Mouse (Mus musculus): Measurements from ENCODE around the gene Vwa7. TPM values are rescaled to one million over a fixed set of nuclear protein-coding genes. Genes with fewer than 3 reads are reported as not detected.
A peak's percentile ranks its signal among the peaks of the same experiment; 100 is the strongest.

The Vwa7 gene
- polyA plus RNA-seq, 1 experiment from 2014 or later: 0.16 TPM

DNA sequence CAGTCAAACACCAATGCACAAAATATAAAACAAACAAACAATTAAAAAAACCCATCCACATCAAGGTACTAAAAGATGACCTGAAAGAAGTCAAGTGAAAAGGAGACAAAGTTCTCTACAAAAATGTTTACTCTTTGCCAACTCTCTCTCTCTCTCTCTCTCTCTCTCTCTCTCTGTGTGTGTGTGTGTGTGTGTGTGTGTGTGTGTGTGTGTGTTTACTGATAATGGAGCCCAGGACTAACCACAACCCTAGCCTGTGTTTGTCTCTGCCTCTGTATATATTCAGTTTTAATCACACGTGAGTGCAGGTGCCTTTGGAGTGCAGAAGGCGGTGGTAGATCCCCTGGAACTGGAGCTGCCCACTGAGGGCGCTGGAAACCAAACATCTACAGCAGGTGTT is 40.7 kb downstream of the Vwa7 start:
- 82% methylated on average over 3 of the region's 3 CpGs for WGBS
- H3K9ac ChIP-seq: no peak overlapping the region

GRCm38 (mm10) chr17:35058316-35058715 is 41.9 kb downstream of the Vwa7 start:
- ATAC-seq (ENCODE audit: low FRiP score): peak; percentile 1; the same call in 1 of the 2 replicates
- 70% methylated on average over 9 of the region's 9 CpGs for WGBS

More for the DNA sequence above, 40.7 kb downstream of the Vwa7 start:
- peaks cover 33% of the 10 kb centered on the region for H3K36me3 ChIP-seq (replicated peaks; ENCODE audit: control insufficient read depth, insufficient read depth)
- no peak for ATAC-seq (ENCODE audit: low FRiP score)
- no peak overlapping the region for H3K4me3 ChIP-seq (replicated peaks; ENCODE audit: low read length)
- no peaks in the 10 kb centered on the region for H3K27me3 ChIP-seq (ENCODE audit: control insufficient read depth, insufficient read depth, low read length)
- peaks cover 13% of the 10 kb centered on the region for H3K4me1 ChIP-seq (replicated peaks; ENCODE audit: control insufficient read depth, insufficient read depth, low read length)
- H3K9me3 ChIP-seq (ENCODE audit: control insufficient read depth, low read length): no peaks in the 10 kb centered on the region
- H3K4me2 ChIP-seq (replicated peaks): no peak overlapping the region
- no peak for DNase-seq (ENCODE audit: low spot score)
- no peak overlapping the region for H3K27ac ChIP-seq

DNA sequence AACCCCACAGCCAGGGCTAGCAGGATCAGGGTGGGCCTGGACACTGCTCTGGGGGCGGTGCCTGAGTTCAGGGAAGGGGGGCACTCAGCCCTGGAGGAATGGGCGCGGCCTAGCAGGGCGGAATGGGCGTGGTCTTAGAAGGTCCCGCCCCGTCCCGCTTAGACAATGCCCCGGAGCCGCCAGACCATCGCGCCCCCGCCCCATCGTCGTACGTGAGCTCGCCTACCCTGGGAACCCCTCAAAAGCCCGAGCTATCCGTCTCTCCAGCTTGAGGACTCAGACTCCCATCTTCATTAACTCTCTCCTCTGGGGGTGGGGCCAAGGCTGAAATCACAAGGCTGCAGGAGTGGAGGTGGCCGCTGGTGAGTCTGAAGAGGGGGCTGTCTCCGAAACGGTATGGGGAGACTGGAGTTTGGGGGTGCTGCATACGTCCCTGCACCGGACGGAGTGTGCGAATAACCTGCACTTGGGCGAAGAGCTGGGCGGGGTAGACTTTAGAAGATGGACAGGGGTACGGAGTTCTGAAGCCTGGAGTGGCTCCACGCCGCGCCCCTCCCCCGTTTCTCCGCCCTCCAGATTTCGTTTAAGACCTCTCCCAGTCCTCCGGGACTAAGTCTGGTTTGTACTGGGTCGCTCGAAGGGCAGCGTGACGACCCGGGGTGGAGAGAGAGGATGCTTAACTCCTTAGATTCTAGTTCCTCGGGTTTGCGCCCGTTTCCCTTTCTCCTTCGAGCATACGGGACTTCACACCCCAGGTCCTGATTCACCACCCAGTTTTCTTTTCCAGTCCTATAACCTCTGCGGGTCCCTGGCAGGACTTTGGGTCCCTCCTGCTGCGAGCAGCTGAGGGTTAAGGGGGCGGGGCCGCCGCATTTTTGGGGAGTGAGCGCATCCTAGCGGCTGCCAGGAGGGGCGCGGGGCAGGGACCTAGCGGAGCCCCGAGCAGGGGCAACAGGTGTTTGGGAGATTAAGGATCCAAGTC is 42.8 kb downstream of the Vwa7 start, which contains the start of gene Ddah2:
Ddah2 (plus strand) TSS at position 125 of the 982 bp plus-strand sequence.
- Histone ChIP-seq H3K4me2 (replicated peaks) (peak within 1 kb of the TSS; percentile 66), H3K36me3 (replicated peaks; ENCODE audit: control insufficient read depth, insufficient read depth) (peaks cover 40% of the 10 kb centered on the region), H3K9ac (peak within 1 kb of the TSS; percentile 88), H3K27ac (peak within 1 kb of the TSS; percentile 88), H3K9me3 (ENCODE audit: control insufficient read depth, low read length) (no peaks in the 10 kb centered on the region), H3K4me3 (replicated peaks; ENCODE audit: low read length) (peak within 1 kb of the TSS; percentile 85), H3K4me1 (replicated peaks; ENCODE audit: control insufficient read depth, insufficient read depth, low read length) (peaks cover 13% of the 10 kb centered on the region), H3K27me3 (ENCODE audit: control insufficient read depth, insufficient read depth, low read length) (peaks cover 6% of the 10 kb centered on the region)
- WGBS: under 1% methylated on average over 56 of the region's 57 CpGs
- ATAC-seq (ENCODE audit: low FRiP score) (peak; percentile 92), DNase-seq (ENCODE audit: low spot score) (peak; percentile 85)

More at GRCm38 (mm10) chr17:35058316-35058715, 41.9 kb downstream of the Vwa7 start:
- no peak for DNase-seq (ENCODE audit: low spot score)
- peak overlapping the region; percentile 66 for H3K4me2 ChIP-seq (replicated peaks)
- H3K4me1 ChIP-seq (replicated peaks; ENCODE audit: control insufficient read depth, insufficient read depth, low read length): peaks cover 13% of the 10 kb centered on the region
- peak overlapping the region; percentile 85 for H3K4me3 ChIP-seq (replicated peaks; ENCODE audit: low read length)
- H3K27ac ChIP-seq: 0 out of 2 replicates have a peak overlapping the region, but pooled peaks have one; percentile 88
- H3K27me3 ChIP-seq (ENCODE audit: control insufficient read depth, insufficient read depth, low read length): no peaks in the 10 kb centered on the region; the same call in 1 of the 2 replicates
- peak overlapping the region; percentile 88 for H3K9ac ChIP-seq
- peaks cover 40% of the 10 kb centered on the region for H3K36me3 ChIP-seq (replicated peaks; ENCODE audit: control insufficient read depth, insufficient read depth)
- H3K9me3 ChIP-seq (ENCODE audit: control insufficient read depth, low read length): no peaks in the 10 kb centered on the region

- Histone ChIP-seq H3K27ac (no peak overlapping the region), H3K4me1 (replicated peaks; ENCODE audit: control insufficient read depth, insufficient read depth, low read length) (peaks cover 15% of the 10 kb centered on the region), H3K27me3 (ENCODE audit: control insufficient read depth, insufficient read depth, low read length) (peaks cover 14% of the 10 kb centered on the region), H3K9ac (peak overlapping the region; percentile 88), H3K4me2 (replicated peaks) (peak overlapping the region; percentile 66), H3K9me3 (ENCODE audit: control insufficient read depth, low read length) (no peaks in the 10 kb centered on the region), H3K4me3 (replicated peaks; ENCODE audit: low read length) (peak overlapping the region; percentile 85), H3K36me3 (replicated peaks; ENCODE audit: control insufficient read depth, insufficient read depth) (peaks cover 38% of the 10 kb centered on the region)
- ATAC-seq (ENCODE audit: low FRiP score) (peak; percentile 9; the same call in 1 of the 2 replicates), DNase-seq (ENCODE audit: low spot score) (no peak)
- 25% methylated on average over 14 of the region's 14 CpGs for WGBS
Measured at GRCm38 (mm10) chr17:35060071-35060470, 43.7 kb downstream of the Vwa7 start.

- WGBS: 58% methylated on average over 22 of the region's 22 CpGs
- no peak overlapping the region for H3K27ac ChIP-seq
- ATAC-seq (ENCODE audit: low FRiP score) (no peak), DNase-seq (ENCODE audit: low spot score) (no peak)
- peak overlapping the region; percentile 85 for H3K4me3 ChIP-seq (replicated peaks; ENCODE audit: low read length)
- no peaks in the 10 kb centered on the region for H3K9me3 ChIP-seq (ENCODE audit: control insufficient read depth, low read length)
- peaks cover 35% of the 10 kb centered on the region for H3K36me3 ChIP-seq (replicated peaks; ENCODE audit: control insufficient read depth, insufficient read depth)
- H3K27me3 ChIP-seq (ENCODE audit: control insufficient read depth, insufficient read depth, low read length): peaks cover 21% of the 10 kb centered on the region
- peaks cover 18% of the 10 kb centered on the region for H3K4me1 ChIP-seq (replicated peaks; ENCODE audit: control insufficient read depth, insufficient read depth, low read length)
- H3K9ac ChIP-seq: peak overlapping the region; percentile 88
- H3K4me2 ChIP-seq (replicated peaks): peak overlapping the region; percentile 66
Measured at GRCm38 (mm10) chr17:35060737-35061297, 44.4 kb downstream of the Vwa7 start.

GRCm38 (mm10) chr17:35061299-35061698 is 44.9 kb downstream of the Vwa7 start:
- ATAC-seq (ENCODE audit: low FRiP score): no peak
- Histone ChIP-seq H3K4me3 (replicated peaks; ENCODE audit: low read length) (no peak overlapping the region), H3K27ac (no peak overlapping the region), H3K4me2 (replicated peaks) (no peak overlapping the region), H3K4me1 (replicated peaks; ENCODE audit: control insufficient read depth, insufficient read depth, low read length) (peaks cover 18% of the 10 kb centered on the region), H3K36me3 (replicated peaks; ENCODE audit: control insufficient read depth, insufficient read depth) (peaks cover 30% of the 10 kb centered on the region), H3K27me3 (ENCODE audit: control insufficient read depth, insufficient read depth, low read length) (peaks cover 25% of the 10 kb centered on the region), H3K9me3 (ENCODE audit: control insufficient read depth, low read length) (no peaks in the 10 kb centered on the region), H3K9ac (no peak overlapping the region)
- DNase-seq (ENCODE audit: low spot score): no peak
- 84% methylated on average over 8 of the region's 8 CpGs for WGBS

GRCm38 (mm10) chr17:35063466-35063865 is 47.1 kb downstream of the Vwa7 start:
- no peak for ATAC-seq (ENCODE audit: low FRiP score)
- WGBS: 89% methylated on average over 3 of the region's 3 CpGs

GRCm38 (mm10) chr17:35064378-35064877 is 48.0 kb downstream of the Vwa7 start:
- no peak for ATAC-seq (ENCODE audit: low FRiP score)
- DNase-seq (ENCODE audit: low spot score): no peak
- Histone ChIP-seq H3K4me2 (replicated peaks) (peak overlapping the region; percentile 45), H3K9ac (no peak overlapping the region), H3K4me1 (replicated peaks; ENCODE audit: control insufficient read depth, insufficient read depth, low read length) (peaks cover 18% of the 10 kb centered on the region), H3K27ac (no peak overlapping the region), H3K9me3 (ENCODE audit: control insufficient read depth, low read length) (no peaks in the 10 kb centered on the region), H3K4me3 (replicated peaks; ENCODE audit: low read length) (no peak overlapping the region), H3K27me3 (ENCODE audit: control insufficient read depth, insufficient read depth, low read length) (peaks cover 35% of the 10 kb centered on the region), H3K36me3 (replicated peaks; ENCODE audit: control insufficient read depth, insufficient read depth) (peaks cover 30% of the 10 kb centered on the region)
- 46% methylated on average over 10 of the region's 10 CpGs for WGBS

More at GRCm38 (mm10) chr17:35063466-35063865, 47.1 kb downstream of the Vwa7 start:
- Histone ChIP-seq H3K4me2 (replicated peaks) (no peak overlapping the region), H3K4me3 (replicated peaks; ENCODE audit: low read length) (no peak overlapping the region), H3K27ac (no peak overlapping the region), H3K36me3 (replicated peaks; ENCODE audit: control insufficient read depth, insufficient read depth) (peaks cover 30% of the 10 kb centered on the region), H3K9me3 (ENCODE audit: control insufficient read depth, low read length) (no peaks in the 10 kb centered on the region), H3K9ac (no peak overlapping the region), H3K27me3 (ENCODE audit: control insufficient read depth, insufficient read depth, low read length) (peaks cover 35% of the 10 kb centered on the region), H3K4me1 (replicated peaks; ENCODE audit: control insufficient read depth, insufficient read depth, low read length) (peaks cover 18% of the 10 kb centered on the region)
- no peak for DNase-seq (ENCODE audit: low spot score)

All from hindbrain, embryonic 14.5 days (tissue).